Mouse (Mus musculus): ENCODE data around the gene Tmem233.

Gene Tmem233

DNA sequence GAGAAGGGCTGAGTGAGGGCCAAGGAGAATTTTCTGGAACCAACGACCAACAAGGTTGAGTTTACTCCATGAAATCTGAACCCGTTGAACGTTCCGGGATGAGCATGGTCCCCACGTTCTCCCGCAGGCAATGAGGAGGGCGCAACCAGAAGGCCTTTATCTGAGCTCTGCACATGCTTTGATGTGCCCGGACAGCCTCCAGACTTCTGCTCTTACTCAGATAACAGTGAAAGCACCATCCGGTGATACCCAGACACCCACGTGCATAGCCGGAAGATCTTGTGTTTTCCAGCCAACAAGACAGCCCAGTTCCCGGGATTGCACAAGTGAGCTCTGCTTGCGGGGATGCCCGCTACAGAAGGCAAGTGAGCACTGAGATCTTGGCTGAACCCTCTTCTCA lies 56.5 kb downstream of the Tmem233 start:
- no peak for DNase-seq

DNA sequence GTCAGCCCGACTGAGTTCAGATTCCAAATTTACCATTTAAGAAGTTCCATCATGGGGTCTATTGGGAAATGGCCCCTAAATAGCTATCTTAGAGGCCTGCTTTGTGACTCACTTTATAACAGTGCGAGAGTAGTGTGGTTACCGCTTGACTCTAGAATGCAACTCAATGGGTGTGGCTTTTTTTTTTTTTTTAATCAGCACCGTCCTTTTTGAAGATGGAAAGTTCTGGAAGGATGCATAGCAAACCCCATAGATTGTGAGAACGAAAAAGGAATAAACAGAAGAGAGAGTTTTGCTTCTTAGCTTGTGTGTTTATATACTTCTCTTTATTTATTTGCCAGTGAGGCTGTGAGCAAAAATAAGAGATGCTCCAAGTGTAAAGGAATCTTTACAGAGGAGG lies 56.9 kb downstream of the Tmem233 start:
- no peak for DNase-seq

DNA sequence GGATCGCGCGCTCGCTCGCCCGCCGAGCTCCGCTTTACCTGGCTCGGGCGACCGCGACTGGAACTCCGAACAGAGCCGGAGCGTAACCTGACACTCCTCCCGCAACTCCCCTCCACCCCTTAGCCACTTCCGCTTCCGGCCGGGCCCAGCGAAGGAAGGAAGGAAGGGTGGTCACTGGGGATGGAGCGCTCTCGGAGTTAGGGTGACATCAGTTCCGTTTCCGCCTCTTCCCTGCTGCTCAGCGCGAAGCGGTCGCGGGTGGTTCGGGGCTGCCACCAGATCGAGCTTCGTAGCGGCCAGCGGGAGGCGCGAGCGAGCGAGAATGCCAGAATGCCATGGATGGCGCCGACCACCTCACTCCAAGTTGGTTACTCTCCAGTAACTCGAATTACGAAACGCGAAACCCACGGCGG lies 58.7 kb downstream of the Tmem233 start, which contains the start of gene Prkab1:
Prkab1 (minus strand) TSS at position 182 of the 413 bp plus-strand sequence.
- peak; percentile 86 for DNase-seq

DNA sequence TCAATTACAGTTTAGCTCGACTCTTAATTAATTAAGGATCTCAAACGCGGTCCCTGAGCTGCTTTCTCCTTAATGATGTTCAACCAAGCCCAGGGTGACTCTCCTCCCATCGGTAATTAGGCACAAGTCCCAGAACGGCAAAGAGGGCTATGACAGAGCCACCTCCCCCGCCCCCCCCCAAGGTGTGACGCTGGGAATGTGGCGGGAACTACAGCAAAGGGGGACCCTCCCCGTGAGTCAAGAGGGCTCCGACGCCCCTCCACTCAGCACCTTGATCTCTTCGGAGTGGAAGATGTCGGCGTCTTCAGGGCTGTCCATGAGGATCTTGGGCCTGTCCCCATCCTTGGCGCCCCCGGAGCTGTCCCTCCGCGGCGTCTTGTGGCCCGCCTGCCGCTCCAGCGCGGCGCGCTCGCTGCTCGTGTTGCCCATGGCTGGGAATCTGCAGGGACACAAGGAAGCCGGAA lies 59.2 kb downstream of the Tmem233 start:
- no peak for DNase-seq

DNA sequence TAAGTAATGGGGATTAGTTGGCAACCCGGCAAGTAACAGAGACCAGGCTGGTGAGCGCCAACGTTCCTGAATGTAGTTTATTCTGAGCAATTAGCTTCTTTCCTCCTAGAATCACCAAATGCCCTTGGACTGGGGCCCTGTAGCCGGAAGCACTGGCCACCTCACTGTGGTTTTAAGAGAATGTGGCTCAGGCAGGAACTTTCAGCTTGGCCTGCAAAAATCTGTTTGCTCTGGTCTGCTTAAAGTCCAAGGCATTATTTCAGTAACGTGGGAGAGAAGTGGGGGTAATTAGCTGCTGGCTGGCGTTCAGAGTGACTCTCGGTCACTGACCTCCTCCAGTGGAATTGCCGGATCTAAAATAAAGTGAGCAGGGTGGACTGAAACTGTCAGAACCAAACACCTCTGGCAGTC lies 59.8 kb downstream of the Tmem233 start:
- no peak for DNase-seq

DNA sequence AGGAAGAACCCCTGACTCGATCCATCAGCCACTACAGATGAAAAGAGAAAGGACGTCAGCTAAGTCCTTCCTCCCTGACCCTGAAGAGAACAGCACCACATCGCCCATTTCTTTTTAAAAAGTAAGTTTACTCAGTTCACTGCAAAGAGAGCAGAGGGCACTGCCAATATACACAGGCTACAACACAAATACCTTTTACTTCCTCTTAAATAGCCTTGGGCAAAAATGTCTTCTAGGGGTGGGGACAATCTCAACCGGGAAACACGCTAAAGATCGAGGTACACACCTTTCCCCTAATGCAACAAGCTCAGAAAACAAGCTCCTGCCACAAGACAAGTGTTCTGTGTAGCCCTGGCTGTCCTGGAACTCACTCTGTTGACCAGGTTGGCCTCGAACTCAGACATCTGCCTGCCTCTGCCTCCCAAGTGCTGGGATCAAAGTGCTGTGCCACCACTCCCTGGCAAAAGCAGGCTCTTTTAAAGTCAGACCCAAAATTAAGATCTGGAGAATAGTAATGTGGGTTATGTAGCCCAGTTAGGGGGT lies 60.3 kb downstream of the Tmem233 start:
- no peak for DNase-seq

DNA sequence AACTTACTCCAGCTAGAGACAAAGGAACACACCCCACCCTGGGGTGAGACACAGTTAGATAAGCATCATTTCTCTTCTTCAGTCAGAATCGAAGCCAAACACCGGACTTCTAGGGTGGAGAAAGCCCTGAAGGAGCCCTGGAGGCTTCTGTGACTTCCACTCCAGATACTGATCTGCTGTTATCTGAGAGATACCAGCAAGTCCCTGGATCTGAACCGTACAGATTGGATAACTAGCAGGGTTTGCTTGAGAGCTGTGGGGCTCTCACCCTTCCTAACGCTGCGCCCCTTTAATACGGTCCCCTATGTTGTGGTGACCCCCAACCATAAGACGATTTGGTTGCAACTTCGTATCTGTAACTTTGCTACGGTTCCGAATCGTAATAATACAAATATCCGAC lies 60.9 kb downstream of the Tmem233 start:
- DNase-seq: no peak

DNA sequence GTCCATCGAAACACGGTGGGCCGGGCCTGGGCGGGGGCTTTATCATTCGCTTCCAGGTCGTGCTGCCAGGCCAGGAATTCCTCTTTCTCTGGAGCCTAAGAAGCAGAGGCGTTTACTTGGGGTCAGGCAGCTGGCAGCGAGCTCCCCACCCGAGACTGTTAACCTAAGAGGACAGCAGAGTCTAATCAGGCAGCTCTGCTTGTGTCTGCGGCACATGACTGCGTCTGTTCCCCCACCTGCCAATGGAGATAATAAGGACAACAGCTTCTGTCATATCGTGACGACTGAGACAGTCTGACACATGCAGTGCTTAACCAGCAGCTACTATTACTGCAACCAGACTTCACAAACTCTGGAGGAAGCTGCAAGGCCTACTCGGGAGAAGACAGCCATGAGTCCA lies 61.5 kb downstream of the Tmem233 start:
- no peak for DNase-seq

DNA sequence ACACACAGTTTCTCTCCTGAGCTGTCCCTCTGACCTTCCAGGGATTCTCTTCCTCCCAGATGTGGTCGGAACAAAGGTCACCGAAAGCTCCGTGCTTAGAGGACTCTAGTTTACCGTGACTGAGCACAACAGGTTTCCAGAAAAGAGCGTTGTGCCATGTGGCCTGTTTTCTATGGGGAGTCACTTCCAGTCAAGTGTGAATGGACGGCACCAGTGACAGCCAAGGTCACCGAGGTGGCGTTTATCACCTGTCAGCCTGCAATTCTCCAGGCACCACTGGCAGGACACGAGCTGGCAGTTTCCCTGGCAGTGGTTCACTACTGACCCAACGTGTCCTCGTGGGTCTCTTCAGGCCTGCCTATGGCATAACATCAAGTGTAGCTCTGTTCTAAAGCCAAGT lies 63.7 kb downstream of the Tmem233 start:
- no peak for DNase-seq

DNA sequence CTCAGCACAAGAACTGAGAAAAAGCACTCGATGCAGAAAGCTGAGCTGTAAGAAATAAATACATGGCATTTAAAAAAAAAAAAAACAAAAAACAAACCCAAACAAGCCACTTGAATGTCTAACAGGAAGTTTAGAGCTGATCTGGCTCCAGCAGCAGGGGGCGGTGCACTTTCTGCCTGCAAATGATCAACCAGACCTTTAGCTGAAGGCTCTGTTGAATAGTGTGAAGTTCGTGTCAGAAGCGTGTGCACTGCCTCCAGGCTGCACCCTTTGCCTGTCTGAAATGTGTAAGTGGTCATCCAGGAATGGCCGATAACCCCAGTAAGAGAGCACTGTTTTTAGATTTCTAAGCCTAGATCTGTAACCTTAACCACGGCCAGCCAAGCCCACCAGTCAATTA lies 64.3 kb downstream of the Tmem233 start:
- DNase-seq: no peak

DNA sequence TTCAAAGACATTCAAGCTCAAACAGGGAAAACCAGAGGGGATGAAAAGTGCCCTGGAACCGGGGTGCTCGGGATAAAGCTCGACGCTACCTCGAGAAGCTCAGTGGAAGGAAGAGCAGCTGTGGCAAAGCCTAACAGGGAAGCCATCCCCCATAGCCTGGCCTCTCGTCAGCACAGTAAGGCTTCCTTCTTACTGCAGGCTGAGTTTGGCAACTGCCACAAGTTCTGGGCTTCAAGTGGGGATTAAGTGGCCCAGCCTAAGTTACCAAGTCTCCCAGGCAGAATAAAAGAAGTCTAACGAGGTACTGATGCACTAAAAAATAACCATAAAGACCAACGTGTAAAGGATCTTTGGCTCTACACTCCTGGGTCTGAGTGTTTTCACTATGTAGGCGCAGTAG lies 64.8 kb downstream of the Tmem233 start:
- DNase-seq: no peak

DNA sequence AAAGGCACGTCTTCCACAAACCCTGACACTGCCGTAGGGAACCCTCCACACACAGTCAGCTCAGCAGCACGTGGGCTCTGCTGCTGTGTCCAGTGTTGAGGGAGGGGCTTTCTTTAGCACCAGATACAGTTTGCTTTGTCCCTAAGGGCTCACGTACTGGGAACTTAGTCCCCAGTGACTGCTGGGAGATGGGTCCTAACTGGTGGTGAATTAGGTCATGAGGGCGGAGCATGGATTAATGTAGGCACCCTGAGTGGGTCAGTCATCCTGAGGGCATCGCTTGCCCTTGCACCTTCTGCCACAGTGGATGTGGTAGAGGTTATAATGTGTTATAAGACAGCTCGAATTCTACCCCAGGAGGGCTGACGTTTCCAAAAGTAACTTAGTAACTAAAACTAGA lies 65.7 kb downstream of the Tmem233 start:
- no peak for DNase-seq

DNA sequence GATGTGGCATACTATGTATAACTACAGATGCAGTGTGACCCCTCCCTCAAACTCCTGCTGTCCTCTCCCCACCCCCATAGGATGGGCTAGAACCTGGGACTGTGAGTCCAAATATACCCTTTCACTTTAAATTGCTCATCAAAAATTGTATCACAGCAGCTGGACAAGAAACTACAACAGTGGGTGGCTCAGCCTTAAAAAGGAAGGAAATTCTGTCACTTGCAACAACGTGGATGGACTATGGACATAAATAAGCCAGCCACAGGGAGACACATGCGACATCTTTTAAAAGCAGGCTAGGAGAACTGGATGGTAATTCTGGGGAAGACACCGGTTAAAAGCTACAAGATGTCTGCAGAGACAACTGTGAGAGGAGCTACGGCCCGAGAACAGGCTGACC lies 66.5 kb downstream of the Tmem233 start:
- DNase-seq: no peak

DNA sequence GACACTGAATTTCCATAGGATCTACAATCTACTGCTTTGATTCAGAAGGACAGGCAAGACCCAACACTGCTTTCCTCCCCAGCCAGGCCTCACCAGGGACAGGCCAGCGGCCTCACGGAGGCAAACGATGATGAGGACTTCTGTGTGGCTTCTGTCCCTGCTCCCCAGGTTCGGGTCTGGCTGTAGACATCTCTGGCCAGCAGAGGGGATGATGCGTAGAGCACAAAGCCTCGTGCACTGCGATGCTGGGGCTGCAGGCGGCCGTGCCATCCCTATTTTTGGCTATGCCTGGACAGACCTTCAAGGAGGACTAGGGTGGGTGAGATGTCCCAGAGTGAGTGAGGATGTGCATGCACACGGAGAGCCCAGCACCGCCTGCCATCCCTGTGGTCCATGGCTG lies 68.8 kb downstream of the Tmem233 start:
- no peak for DNase-seq

DNA sequence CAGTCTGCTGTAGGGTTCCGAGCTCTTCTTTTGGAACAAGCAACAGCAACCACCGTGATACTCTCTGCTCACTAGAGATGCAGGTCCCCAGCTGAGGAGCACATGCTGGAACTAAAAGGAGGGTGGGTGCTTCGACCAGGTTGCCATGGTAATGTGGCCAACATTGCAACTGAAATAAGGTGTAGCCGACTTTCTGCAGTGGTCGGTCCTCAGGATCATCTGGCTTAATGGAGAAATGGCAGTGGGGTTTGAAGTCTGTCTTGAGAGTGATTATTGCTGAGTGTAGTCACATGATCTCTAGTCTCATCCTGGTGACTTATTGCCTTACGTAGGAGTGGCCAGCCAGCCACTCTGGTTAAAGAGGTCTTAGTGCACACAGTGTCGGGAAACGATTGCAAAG lies 69.2 kb downstream of the Tmem233 start:
- no peak for DNase-seq

DNA sequence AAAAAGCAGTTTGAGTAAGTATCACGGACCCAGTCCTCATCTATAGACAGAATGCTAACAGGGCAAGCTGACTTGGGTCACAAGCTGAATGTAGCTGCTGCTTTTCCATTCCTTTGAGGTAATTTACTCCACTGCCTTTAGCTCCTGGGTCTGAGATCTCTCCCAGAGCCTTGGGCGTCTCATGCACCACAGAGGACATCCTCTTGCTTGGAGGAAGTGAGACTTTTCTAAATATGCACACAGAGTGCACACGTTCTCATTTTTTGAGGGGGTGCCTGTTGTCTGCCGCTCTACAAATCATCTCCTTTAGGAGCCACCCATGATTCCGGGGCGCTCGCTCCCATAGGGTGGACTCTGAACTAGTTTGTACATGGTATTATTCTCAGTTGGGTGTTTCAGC lies 70.5 kb downstream of the Tmem233 start:
- DNase-seq: no peak

DNA sequence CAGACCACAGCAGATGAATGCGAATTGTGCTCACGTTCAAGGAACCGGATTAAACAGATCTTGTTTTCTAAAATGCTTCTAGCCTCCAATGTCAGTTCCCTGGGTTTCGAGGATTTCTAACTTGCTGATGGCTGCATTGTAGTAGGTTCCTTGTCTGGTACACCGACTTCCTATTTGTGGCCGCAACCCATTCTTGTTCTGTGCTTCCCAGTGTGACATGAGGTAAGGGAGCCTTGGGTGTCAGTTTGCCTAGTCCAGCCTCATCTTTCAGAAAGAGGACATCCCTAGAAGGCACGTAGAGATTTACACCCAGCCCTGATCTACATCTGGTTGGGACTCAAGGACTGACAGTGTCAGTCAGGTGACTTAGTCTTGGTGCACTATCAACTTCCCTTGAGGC lies 71.3 kb downstream of the Tmem233 start:
- DNase-seq: no peak

DNA sequence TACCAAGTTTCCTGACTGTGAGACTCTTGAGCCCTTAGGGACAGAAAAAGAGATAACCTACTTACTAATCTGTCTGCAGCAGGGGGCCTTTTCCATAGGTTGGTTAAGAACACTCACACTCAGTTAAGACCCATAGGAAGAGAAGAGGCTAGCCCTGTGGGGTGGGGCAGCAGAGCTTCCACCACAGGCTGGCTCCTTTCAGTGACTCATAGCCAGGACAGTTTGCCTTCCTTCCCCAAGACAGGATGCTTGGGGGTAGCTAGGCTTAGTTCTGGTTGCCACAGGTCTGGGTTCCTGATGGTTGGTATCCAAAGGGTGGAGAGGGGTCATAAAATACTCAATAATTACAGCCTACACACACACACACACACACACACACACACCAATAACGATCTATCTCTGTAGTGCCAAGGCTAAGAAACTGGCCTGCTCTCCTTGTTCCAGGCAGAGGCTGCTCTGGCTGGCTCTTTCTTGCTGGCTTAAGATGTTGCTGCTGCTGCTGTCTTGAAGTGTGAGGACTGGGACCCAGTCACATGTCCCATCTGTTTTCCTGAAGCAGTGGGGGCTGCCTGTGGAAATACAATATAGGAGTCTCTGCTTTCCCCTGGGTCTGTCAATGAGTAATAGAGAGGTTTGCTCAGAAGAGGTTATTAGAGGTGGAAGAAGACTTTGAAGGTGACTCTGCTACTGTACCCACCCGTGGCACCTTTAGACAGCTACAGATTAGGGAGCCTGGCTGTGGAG lies 73.0 kb downstream of the Tmem233 start:
- DNase-seq: no peak

DNA sequence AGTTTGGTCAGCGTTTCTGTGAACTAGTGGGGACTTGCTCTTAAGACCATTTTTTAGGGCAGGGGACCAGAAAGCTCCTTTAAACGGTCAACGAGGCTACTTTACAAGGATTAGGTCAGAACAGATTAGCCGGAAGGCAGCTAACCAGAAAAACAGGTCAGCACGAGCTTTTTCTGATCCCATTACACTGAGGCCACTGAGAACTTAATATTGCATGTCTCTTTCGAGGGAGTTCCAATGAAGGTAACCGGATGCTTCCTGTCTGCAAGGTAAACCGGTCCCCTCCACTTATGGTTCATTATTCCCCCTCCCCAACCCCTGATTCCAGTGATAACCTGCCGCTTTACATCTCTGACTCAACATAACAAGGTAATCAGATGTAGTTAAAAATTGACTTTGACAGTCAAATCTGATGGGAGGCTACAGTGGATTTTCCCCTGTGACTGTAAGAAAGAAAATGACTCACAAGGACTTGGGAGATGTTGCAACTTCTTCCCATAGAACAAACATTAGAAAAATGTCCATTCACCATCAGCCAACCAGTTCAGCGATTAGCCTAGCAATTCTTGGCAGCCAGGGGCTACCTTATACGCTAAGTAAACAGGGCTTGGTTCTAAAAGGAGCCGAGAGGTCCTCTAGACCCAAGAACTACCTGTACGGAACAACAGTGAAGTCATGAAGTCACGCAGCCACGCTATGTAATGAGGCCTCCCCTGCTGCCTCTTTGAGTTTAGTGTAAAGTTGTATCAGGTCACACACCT lies 73.8 kb downstream of the Tmem233 start:
- DNase-seq: no peak

DNA sequence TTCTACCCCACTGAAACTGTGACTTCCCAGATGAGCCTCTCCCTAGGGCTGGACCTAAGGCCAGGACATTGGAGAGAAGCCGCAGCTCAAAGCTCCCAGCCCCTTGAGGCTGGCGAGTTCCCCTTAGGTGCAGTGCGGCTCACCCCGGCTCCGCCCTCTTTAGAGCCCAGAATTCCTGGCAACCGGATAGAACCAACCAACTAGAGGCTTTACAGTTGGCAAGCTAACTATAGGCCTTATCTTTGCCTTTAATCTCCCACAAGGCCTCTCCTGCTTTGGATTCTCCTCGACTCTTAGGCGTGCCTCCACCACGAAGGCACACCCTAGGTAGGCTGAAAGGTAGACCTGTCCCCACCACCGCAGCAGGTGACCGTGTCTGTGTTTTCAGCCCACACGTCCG lies 75.3 kb downstream of the Tmem233 start:
- DNase-seq: no peak

DNA sequence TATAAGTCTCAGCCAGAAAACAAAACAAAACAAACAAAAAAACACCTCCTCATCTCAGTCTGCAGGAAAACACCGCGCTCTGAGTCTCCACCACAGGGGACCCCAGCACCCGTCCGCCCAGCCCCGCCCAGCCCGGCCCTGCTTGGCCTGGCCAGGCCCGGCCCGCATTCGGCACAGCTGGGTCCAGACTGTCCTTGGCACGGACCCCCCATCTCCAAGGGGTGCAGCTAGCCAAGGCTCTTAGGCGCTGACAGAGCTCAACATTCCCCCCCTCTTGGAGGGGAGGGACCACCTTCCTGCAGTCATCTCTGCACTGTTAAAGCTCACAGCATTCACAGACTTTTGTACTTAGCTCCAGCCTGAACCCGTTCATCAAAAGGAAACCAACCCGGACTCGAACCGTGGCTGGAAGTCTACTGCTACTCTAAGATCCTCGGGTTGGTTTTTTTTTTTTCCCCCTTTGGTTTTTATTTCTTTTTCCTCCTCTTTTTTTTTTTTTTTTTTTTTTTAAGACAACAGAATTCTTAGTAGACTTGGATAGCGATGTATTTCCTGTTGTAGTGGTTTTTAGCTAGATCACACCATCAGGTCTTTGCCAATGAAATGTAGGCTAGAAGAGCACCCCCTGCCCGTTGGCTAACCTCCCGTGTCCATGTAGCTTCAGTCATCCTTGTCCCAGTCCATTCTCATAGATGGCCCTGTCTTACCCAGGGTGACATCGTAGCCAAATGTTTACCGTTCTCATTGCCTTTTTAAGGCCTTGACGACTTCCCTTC lies 76.5 kb downstream of the Tmem233 start:
- DNase-seq: peak; percentile 25

DNA sequence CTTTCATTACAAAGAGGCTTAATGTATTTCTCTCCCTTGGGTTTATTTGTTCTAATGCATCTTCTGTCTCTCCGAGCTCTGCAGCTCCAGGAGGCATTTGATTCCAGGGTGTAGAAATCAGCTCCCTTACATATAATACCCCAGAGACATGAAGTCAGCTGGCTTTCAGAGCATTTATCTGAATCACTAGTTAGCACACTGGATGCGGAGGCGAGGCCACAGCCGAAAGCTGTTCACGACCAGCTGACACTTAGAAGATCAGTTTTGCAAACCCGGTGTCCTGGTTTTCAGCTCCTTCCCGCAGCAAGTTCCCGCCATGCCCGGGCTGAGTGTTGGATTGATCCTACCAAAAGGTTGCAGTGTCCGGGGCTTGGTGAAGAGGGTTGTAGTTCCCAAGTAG lies 78.8 kb downstream of the Tmem233 start:
- no peak for DNase-seq

DNA sequence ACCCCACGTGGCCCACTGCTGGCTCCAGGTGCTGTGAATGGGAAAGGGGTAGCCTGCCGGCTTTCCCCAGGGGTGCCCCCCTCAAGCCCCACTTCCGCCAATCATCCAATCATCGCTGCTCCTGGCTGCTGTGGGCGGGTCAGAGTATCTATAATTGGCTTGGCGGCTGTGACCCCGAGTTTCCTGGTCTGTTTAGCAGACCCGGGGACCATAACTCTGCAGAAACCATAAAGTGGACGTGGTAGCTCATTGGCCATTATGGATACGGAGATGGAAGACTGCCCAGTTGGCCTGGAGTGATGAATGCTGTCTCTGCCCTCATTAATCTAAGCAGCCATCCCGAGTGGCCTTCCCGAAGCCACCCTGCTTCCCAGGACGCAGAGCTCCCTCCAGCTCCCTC lies 79.2 kb downstream of the Tmem233 start:
- no peak for DNase-seq
